Mouse (Mus musculus): ENCODE data around the gene Nr6a1.

DNA sequence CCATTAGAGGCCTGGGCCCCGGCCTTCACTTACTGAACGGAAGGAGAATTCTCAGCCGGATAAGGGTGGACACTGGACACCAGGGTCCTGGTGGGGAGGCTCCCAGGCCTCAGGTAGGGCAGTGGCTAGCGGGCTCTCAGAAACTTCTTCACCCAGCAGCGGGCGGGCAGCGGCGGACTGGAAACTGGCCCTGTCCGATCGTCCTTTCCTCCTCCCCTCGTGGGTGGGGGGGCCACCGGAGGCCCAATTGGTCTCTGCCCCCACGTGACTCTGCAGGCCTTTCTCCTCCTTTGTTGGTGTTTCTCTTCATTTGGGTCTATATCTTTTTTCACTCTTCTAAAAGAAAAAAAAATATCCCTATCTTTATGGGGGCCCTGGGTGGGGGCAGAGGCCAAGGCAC, 213.2 kb downstream of the Nr6a1 start, which contains the start of gene Nr5a1:
- TF ChIP-seq ZNF384 (IDR thresholded peaks at IDR 0.05; ENCODE audit: low read depth, low read length) (no peak), MAFK (IDR thresholded peaks at IDR 0.05; ENCODE audit: insufficient read depth, low read depth, low read length) (no peak), CHD2 (IDR thresholded peaks at IDR 0.05; ENCODE audit: low read depth, low read length) (no peak)

All from ES-E14 (cell line).